ENCODE assay signal across 8 mouse cellular contexts in the genomic region with DNA sequence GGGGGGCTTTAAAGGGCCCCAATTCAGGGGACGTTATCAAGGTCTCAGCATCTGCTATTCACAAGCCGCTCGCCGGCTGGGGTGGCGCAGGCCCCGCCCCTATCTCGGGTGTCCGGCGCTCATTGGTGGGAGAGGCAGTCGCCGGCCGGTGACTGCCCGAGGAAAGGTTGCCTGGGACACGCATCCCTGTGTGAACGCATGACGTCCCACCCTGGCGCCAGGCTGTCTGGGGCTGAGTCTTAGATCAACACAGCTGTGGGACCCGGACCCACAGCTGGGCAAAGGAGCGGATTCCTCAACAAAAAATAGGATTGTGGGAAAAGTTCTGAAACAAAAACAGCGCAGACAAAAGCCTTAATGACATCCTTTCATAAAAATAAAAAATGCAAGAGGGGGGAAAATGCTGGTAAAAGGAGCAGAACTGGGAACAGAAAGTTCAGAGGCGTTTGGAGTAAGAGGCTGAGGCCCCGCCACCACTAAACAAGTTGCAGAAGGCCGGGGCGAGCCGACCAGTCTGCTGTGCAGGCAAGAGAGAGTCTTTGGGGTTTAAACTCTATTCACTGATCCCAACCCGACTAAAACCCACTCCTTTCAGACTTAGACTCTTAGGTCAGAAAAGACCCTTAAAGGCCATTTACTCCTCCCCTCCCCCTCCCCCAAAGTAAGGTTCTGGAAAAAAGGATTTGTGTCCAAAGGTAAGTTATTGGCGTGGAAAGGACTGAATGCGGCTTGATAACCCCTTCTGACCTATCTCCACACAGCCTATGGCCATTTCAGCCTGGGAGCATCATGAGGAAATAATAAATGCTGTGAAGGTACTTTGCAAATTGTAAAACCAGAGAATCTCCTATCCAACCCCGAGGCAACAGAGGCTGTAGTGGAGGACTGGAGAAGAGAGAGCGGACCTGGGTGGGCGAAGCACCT. TPM values are rescaled to one million over a fixed set of nuclear protein-coding genes. Genes with fewer than 3 reads are reported as not detected.
A peak's percentile ranks its signal among the peaks of the same experiment; 100 is the strongest.
DNase-seq lines count a peak whose midpoint lies in the region; ATAC-seq and TF ChIP-seq lines count a peak whose summit lies in the region.

No protein-coding gene starts in this region.

- peak; percentile 54 for DNase-seq in MEL-GATA-1-ER (ENCODE audit: extremely low read depth, low read depth)
- DNase-seq in cerebellum, adult 2 months, result peak; percentile 67 to 74
- peak; percentile 62 to 69 for DNase-seq in frontal cortex, adult 2 months (ENCODE audit: extremely low spot score in 1 of 2, low spot score in 1 of 2)
- DNase-seq in hindbrain, embryonic 11.5 days (ENCODE audit: low spot score), result peak; percentile 96
- DNase-seq in layer of hippocampus, postnatal 25 days (ENCODE audit: extremely low spot score in 1 of 2, low spot score in 1 of 2), result peak; percentile 39 to 60
- DNase-seq in lung, postnatal 36 days, result peak; percentile 97
- DNase-seq in right cerebral cortex, adult 18-20 months, result peak; percentile 78
- DNase-seq in urinary bladder, postnatal 25 days (ENCODE audit: low spot score), result peak; percentile 87

- H3K27ac ChIP-seq in cerebellum, adult 2 months (ENCODE audit: insufficient read depth, low read length), result no peak overlapping the region
- H3K27ac ChIP-seq in hindbrain, embryonic 11.5 days (ENCODE audit: low read depth, low read length), result peak overlapping the region; percentile 94

- peak overlapping the region; percentile 34 for H3K4me2 ChIP-seq in hindbrain, embryonic 11.5 days (replicated peaks; ENCODE audit: low read depth, low read length)

- ATAC-seq in hindbrain, embryonic 11.5 days (ENCODE audit: low FRiP score), result peak; percentile 84

- no peaks in the 10 kb centered on the region; the same call in 1 of the 2 replicates for H3K27me3 ChIP-seq in cerebellum, adult 2 months (ENCODE audit: control insufficient read depth, insufficient read depth, low read length)
- H3K27me3 ChIP-seq in hindbrain, embryonic 11.5 days (ENCODE audit: control insufficient read depth, insufficient read depth, low read length), result no peaks in the 10 kb centered on the region; the same call in 1 of the 2 replicates

- TF ChIP-seq POLR2A in cerebellum, adult 2 months (IDR thresholded peaks at IDR 0.05; ENCODE audit: borderline replicate concordance, insufficient read depth, low read length), result no peak

- WGBS in cerebellum, adult 2 months, result 13% methylated on average over 31 of the region's 31 CpGs
- WGBS in hindbrain, embryonic 11.5 days, result 4% methylated on average over 31 of the region's 31 CpGs

- no peaks in the 10 kb centered on the region for H3K9me3 ChIP-seq in hindbrain, embryonic 11.5 days (ENCODE audit: control insufficient read depth, low read length)

- H3K36me3 ChIP-seq in hindbrain, embryonic 11.5 days (ENCODE audit: control insufficient read depth, insufficient read depth, low read length), result no peaks in the 10 kb centered on the region

- no peaks in the 10 kb centered on the region for H3K4me1 ChIP-seq in cerebellum, adult 2 months (ENCODE audit: control insufficient read depth, insufficient read depth, low read length)
- H3K4me1 ChIP-seq in hindbrain, embryonic 11.5 days (replicated peaks; ENCODE audit: control insufficient read depth, insufficient read depth, low read length), result peaks cover 33% of the 10 kb centered on the region

- peak overlapping the region; percentile 13 for H3K4me3 ChIP-seq in cerebellum, adult 2 months (replicated peaks; ENCODE audit: insufficient read depth, low read depth, low read length)
- H3K4me3 ChIP-seq in hindbrain, embryonic 11.5 days (ENCODE audit: low read depth, low read length), result no peak overlapping the region

- TF ChIP-seq CTCF in cerebellum, adult 2 months (IDR thresholded peaks at IDR 0.05; ENCODE audit: borderline replicate concordance, insufficient read depth, low read depth, low read length), result no peak

- H3K9ac ChIP-seq in hindbrain, embryonic 11.5 days (ENCODE audit: low read depth, low read length), result peak overlapping the region; percentile 25

RNA-seq across cellular contexts. Expression of gene Id3, which starts 2.7 kb away (rescaled TPM):
- 53.6 and 55.1 TPM in 2 replicates for polyA plus RNA-seq in cerebellum, adult 2 months (2012; rRNA removed)
- 90.0 and 90.1 TPM in 2 replicates for polyA plus RNA-seq in frontal cortex, adult 2 months (2012; rRNA removed)
- 453 and 482 TPM in 2 replicates for polyA plus RNA-seq in hindbrain, embryonic 11.5 days (2014; fragmentation: Nextera tagmentation; extraction: Ambion mirVana)
- total RNA-seq in layer of hippocampus, postnatal 25 days (2021), result 10 to 100 TPM; 51.7 to 62.5 TPM

RNA-seq across cellular contexts. Expression of gene E2f2, which starts 31.6 kb away (rescaled TPM):
- 0.27 and 0.74 TPM in 2 replicates for polyA plus RNA-seq in cerebellum, adult 2 months (2012; rRNA removed)
- 0.25 and 0.34 TPM in 2 replicates for polyA plus RNA-seq in frontal cortex, adult 2 months (2012; rRNA removed)
- 5.5 and 6.2 TPM in 2 replicates for polyA plus RNA-seq in hindbrain, embryonic 11.5 days (2014; fragmentation: Nextera tagmentation; extraction: Ambion mirVana)
- 1 to 10 TPM in 1 of 2 experiments, under 1 TPM in 1; 0.59 to 1.2 TPM for total RNA-seq in layer of hippocampus, postnatal 25 days (2021)
